Mouse (Mus musculus) bone marrow, adult 2 months (tissue): ENCODE measurements around the gene Syngr1. TPM values are rescaled to one million over a fixed set of nuclear protein-coding genes. Genes with fewer than 3 reads are reported as not detected.

Experiments used
- H3K27ac ChIP-seq: fragments of 200-500 bp; 2 replicates; pipeline ENCODE4 v1.5.1; 2012; ENCODE audit warnings: low read depth, mild to moderate bottlenecking, control low read depth, inconsistent platforms, low read length; ENCODE audit not compliant: control insufficient read depth, poor library complexity, insufficient read depth
- H3K4me1 ChIP-seq: fragments of 200-500 bp; 2 replicates; pipeline ENCODE4 v1.6.1; 2011; ENCODE audit warnings: low read length; ENCODE audit not compliant: control insufficient read depth, insufficient read depth
- H3K4me3 ChIP-seq: fragments of 200-500 bp; replicated peaks from 2 replicates; pipeline ENCODE3; 2011; ENCODE audit warnings: mild to moderate bottlenecking, low read depth, low read length, control low read depth; ENCODE audit not compliant: control insufficient read depth
- CTCF ChIP-seq: fragments of 200-500 bp; IDR thresholded peaks from 2 replicates; pipeline ENCODE4 v1.5.1; 2011; ENCODE audit warnings: low read length, control low read depth; ENCODE audit not compliant: control insufficient read depth, insufficient read depth
- POLR2A ChIP-seq: fragments of 200-500 bp; IDR thresholded peaks from 2 replicates; pipeline ENCODE4 v1.6.1; 2011; ENCODE audit warnings: low read depth, mild to moderate bottlenecking, control low read depth, low read length, borderline replicate concordance; ENCODE audit not compliant: control insufficient read depth
- WGBS: fragments of 180-500 bp; shearing (Covaris S2); methylation state at CpG from one replicate; pipeline ENCODE4 v1.1.7; 2018; 5-methylcytosine and 5-hydroxymethylcytosine counted together
- polyA plus RNA-seq: library from polyadenylated mRNA; stranded (reverse); fragments of >200 nt; gene quantifications from 2 replicates; pipeline ENCODE4 v1.2.4, GENCODE M21; 2011; ENCODE audit warnings: low replicate concordance; ENCODE audit not compliant: missing spikeins, insufficient read depth, insufficient read length

The Syngr1 gene
- polyA plus RNA-seq, 1 experiment = 13.4 TPM

- no peaks in the 10 kb centered on the region for H3K4me1 ChIP-seq
- H3K4me3 ChIP-seq = no peak overlapping the region
- H3K27ac ChIP-seq = no peak overlapping the region
- 42% methylated on average over 5 of the region's 5 CpGs for WGBS
- TF ChIP-seq CTCF = no peak
- no peak for TF ChIP-seq POLR2A
Observed at GRCm38 (mm10) chr15:80062821-80063220, 28.3 kb upstream of the Syngr1 start.

GRCm38 (mm10) chr15:80064965-80065364, 26.2 kb upstream of the Syngr1 start:
- no peak overlapping the region for H3K27ac ChIP-seq
- TF ChIP-seq POLR2A (no peak), CTCF (no peak)
- H3K4me1 ChIP-seq = no peaks in the 10 kb centered on the region
- 87% methylated on average over 5 of the region's 5 CpGs for WGBS
- H3K4me3 ChIP-seq = no peak overlapping the region

- H3K4me3 ChIP-seq = no peak overlapping the region
- no peak overlapping the region for H3K27ac ChIP-seq
- 47% methylated on average over 13 of the region's 13 CpGs for WGBS
- TF ChIP-seq CTCF (peak; percentile 47; the same call in 1 of the 2 replicates), POLR2A (no peak)
- no peaks in the 10 kb centered on the region for H3K4me1 ChIP-seq
Observed at GRCm38 (mm10) chr15:80065414-80065813, 25.7 kb upstream of the Syngr1 start.

- Histone ChIP-seq H3K4me3 (no peak overlapping the region), H3K4me1 (no peaks in the 10 kb centered on the region), H3K27ac (no peak overlapping the region)
- TF ChIP-seq CTCF = peak; percentile 65
- TF ChIP-seq POLR2A = no peak
- 75% methylated on average over 3 of the region's 3 CpGs for WGBS
Observed at GRCm38 (mm10) chr15:80066538-80066937, 24.6 kb upstream of the Syngr1 start.

- no peak overlapping the region for H3K4me3 ChIP-seq
- H3K27ac ChIP-seq = no peak overlapping the region
- peaks cover 2% of the 10 kb centered on the region; the same call in 1 of the 2 replicates for H3K4me1 ChIP-seq
- 48% methylated on average over 4 of the region's 4 CpGs for whole genome bisulfite sequencing
- TF ChIP-seq POLR2A (no peak), CTCF (no peak)
Observed at GRCm38 (mm10) chr15:80069171-80069570, 22.0 kb upstream of the Syngr1 start.

- TF ChIP-seq POLR2A (no peak), CTCF (no peak)
- 81% methylated on average over 8 of the region's 8 CpGs for WGBS
- no peak overlapping the region for H3K4me3 ChIP-seq
Observed at GRCm38 (mm10) chr15:80070095-80070644, 21.0 kb upstream of the Syngr1 start.

GRCm38 (mm10) chr15:80071951-80072437, 19.1 kb upstream of the Syngr1 start:
- TF ChIP-seq CTCF (no peak), POLR2A (no peak)
- H3K4me3 ChIP-seq = no peak overlapping the region
- WGBS = 3% methylated on average over 9 of the region's 9 CpGs
- H3K4me1 ChIP-seq = peaks cover 2% of the 10 kb centered on the region; the same call in 1 of the 2 replicates
- H3K27ac ChIP-seq = peak overlapping the region; percentile 74

More at GRCm38 (mm10) chr15:80070095-80070644, 21.0 kb upstream of the Syngr1 start:
- no peak overlapping the region for H3K27ac ChIP-seq
- peaks cover 2% of the 10 kb centered on the region; the same call in 1 of the 2 replicates for H3K4me1 ChIP-seq

- H3K4me1 ChIP-seq = peaks cover 2% of the 10 kb centered on the region; the same call in 1 of the 2 replicates
- no peak for TF ChIP-seq CTCF
- no peak for TF ChIP-seq POLR2A
- 68% methylated on average over 7 of the region's 7 CpGs for WGBS
- H3K27ac ChIP-seq = peak overlapping the region; percentile 9
- no peak overlapping the region for H3K4me3 ChIP-seq
Observed at GRCm38 (mm10) chr15:80072579-80073255, 18.4 kb upstream of the Syngr1 start.

- Histone ChIP-seq H3K4me1 (peaks cover 2% of the 10 kb centered on the region; the same call in 1 of the 2 replicates), H3K4me3 (no peak overlapping the region), H3K27ac (no peak overlapping the region)
- TF ChIP-seq CTCF = no peak
- no peak for TF ChIP-seq POLR2A
- WGBS = 87% methylated on average over 1 of the region's 1 CpGs
Observed at GRCm38 (mm10) chr15:80073256-80073621, 17.9 kb upstream of the Syngr1 start.
